Mouse (Mus musculus) stomach, postnatal 0 days (tissue): ENCODE results near the gene Atg9b.

ENCODE experiments used
- CTCF ChIP-seq: IDR thresholded peaks from 2 replicates; pipeline ENCODE4 v1.5.1; 2016; ENCODE audit warnings: antibody characterized with exemption, low read depth, mild to moderate bottlenecking, moderate library complexity
- EP300 ChIP-seq: optimal IDR thresholded peaks from 2 replicates; pipeline ENCODE3; 2016; ENCODE audit warnings: antibody characterized with exemption

- TF ChIP-seq CTCF (no peak), EP300 (no peak)
These were observed 34.1 kb upstream of the Atg9b start for GRCm38 (mm10) chr5:24426037-24426432.
